Mouse (Mus musculus): ENCODE data around the gene Olfr1368.

GRCm38 (mm10) chr13:21171156-21171530, 25.5 kb upstream of the Olfr1368 start:
- TF ChIP-seq CTCF (IDR thresholded peaks at IDR 0.05; ENCODE audit: control insufficient read depth, insufficient read depth, insufficient read length), result no peak
- no peak for TF ChIP-seq MAX (IDR thresholded peaks at IDR 0.05)

Measured in C2C12 (cell line).